Comparison of ENCODE assay signal across 28 mouse cellular contexts in the genomic region with DNA sequence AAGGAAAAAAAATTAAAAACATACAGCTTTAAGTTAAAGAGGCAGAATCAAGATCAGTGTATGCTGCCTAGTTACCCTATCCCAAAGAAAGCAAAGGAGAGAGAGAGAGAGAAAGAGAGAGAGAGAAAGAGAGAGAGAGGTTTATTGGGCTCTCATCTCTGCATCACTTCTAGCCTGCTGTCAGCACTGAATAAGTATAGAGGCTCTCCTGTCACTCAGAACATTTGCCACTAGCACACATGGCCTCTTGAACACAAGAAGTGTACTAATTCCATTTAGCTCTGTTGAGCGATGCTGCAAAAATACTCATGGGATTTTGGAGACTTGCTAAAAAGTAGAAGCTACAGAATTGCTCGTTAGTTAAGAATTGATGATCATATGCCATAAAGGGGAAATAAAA. TPM values are rescaled to one million over a fixed set of nuclear protein-coding genes. Genes with fewer than 3 reads are reported as not detected.
A peak's percentile ranks its signal among the peaks of the same experiment; 100 is the strongest.
DNase-seq lines count a peak whose midpoint lies in the region; ATAC-seq and TF ChIP-seq lines count a peak whose summit lies in the region.
"Had no signal": no experiment of that assay in that cellular context is flagged by ENCODE, and none has a peak within 500 bp of the region (broad histone marks: within the 10 kb centered on the region; RNA-seq: fewer than 3 reads in every experiment).

No protein-coding gene starts in this region.

- no peak for TF ChIP-seq CTCF in heart, postnatal 0 days (IDR thresholded peaks at IDR 0.05; ENCODE audit: low read depth)

- 48% methylated on average over 2 of the region's 2 CpGs for WGBS in heart, embryonic 12.5 days
- 37% methylated on average over 2 of the region's 2 CpGs for WGBS in heart, postnatal 0 days
- WGBS in heart, embryonic 10.5 days = 49% methylated on average over 2 of the region's 2 CpGs
- WGBS in embryonic facial prominence, embryonic 12.5 days = 62% methylated on average over 2 of the region's 2 CpGs

- no peaks in the 10 kb centered on the region for H3K36me3 ChIP-seq in heart, embryonic 12.5 days
- no peaks in the 10 kb centered on the region for H3K36me3 ChIP-seq in heart, postnatal 0 days (replicated peaks; ENCODE audit: control insufficient read depth, insufficient read depth, low read length)
- no peaks in the 10 kb centered on the region for H3K36me3 ChIP-seq in heart, embryonic 10.5 days
- H3K36me3 ChIP-seq in embryonic facial prominence, embryonic 12.5 days = no peaks in the 10 kb centered on the region
- H3K36me3 ChIP-seq: forebrain, embryonic 10.5 days; hindbrain, embryonic 12.5 days; liver, embryonic 12.5 days; midbrain, embryonic 12.5 days; neural tube, embryonic 13.5 days; stomach, embryonic 15.5 days had no signal

- H3K9me3 ChIP-seq in heart, embryonic 12.5 days (replicated peaks) = peaks cover 8% of the 10 kb centered on the region
- peaks cover 9% of the 10 kb centered on the region; the same call in 1 of the 2 replicates for H3K9me3 ChIP-seq in heart, postnatal 0 days (replicated peaks; ENCODE audit: control insufficient read depth, low read length)
- H3K9me3 ChIP-seq in heart, embryonic 10.5 days = 0 out of 2 replicates have a peak, but pooled peaks cover 5% of the 10 kb centered on the region
- H3K9me3 ChIP-seq in embryonic facial prominence, embryonic 12.5 days = peaks cover 4% of the 10 kb centered on the region; the same call in 1 of the 2 replicates
- H3K9me3 ChIP-seq: hindbrain, embryonic 12.5 days; stomach, embryonic 15.5 days had no signal

- ATAC-seq in heart, embryonic 12.5 days (ENCODE audit: insufficient number of reproducible peaks, low FRiP score) = no peak
- peak; percentile 32; the same call in 1 of the 2 replicates for ATAC-seq in heart, postnatal 0 days (ENCODE audit: insufficient read depth, low read depth)
- ATAC-seq in embryonic facial prominence, embryonic 12.5 days (ENCODE audit: insufficient number of reproducible peaks, insufficient read depth, low FRiP score, low TSS enrichment) = no peak
- no peak for ATAC-seq in erythroblast, adult 5-6 weeks (replicated peaks; ENCODE audit: low FRiP score, poor library complexity, severe bottlenecking)
- ATAC-seq: activated CD4-positive, CD25-positive, alpha-beta regulatory T cell, adult 4 months; intestine, embryonic 16.5 days; liver, embryonic 12.5 days; liver, postnatal 0 days had no signal

- TF ChIP-seq EP300 in heart, postnatal 0 days (IDR thresholded peaks at IDR 0.05; ENCODE audit: low read depth) = no peak

- no peaks in the 10 kb centered on the region for H3K27me3 ChIP-seq in heart, embryonic 12.5 days (replicated peaks)
- H3K27me3 ChIP-seq in heart, postnatal 0 days (ENCODE audit: control insufficient read depth, insufficient read depth, low read length) = no peaks in the 10 kb centered on the region
- H3K27me3 ChIP-seq in heart, embryonic 10.5 days (ENCODE audit: insufficient read depth, poor library complexity, severe bottlenecking) = no peaks in the 10 kb centered on the region
- H3K27me3 ChIP-seq in embryonic facial prominence, embryonic 12.5 days = no peaks in the 10 kb centered on the region
- H3K27me3 ChIP-seq: hindbrain, embryonic 12.5 days; liver, embryonic 12.5 days; neural tube, embryonic 13.5 days; stomach, embryonic 15.5 days had no signal

- no peak for DNase-seq in heart, postnatal 4 days
- peak; percentile 61 for DNase-seq in heart, postnatal 0 days (ENCODE audit: low spot score)
- DNase-seq in heart, embryonic 10.5 days (ENCODE audit: low spot score) = no peak
- DNase-seq: adrenal gland, adult 2 months; adrenal gland, postnatal 36 days; B cell, adult 2 months; gastrocnemius, postnatal 25 days; heart, postnatal 14 days; kidney, adult 8-10 months; kidney, postnatal 4 days; left cerebral cortex, postnatal 4 days; liver, postnatal 0 days; lung, postnatal 4 days; right cerebral cortex, postnatal 25 days had no signal

- H3K4me2 ChIP-seq in heart, embryonic 12.5 days = no peak overlapping the region
- H3K4me2 ChIP-seq in heart, postnatal 0 days (ENCODE audit: low read depth, low read length) = no peak overlapping the region
- H3K4me2 ChIP-seq in embryonic facial prominence, embryonic 12.5 days (replicated peaks) = no peak overlapping the region
- H3K4me2 ChIP-seq: hindbrain, embryonic 12.5 days; liver, embryonic 12.5 days; midbrain, embryonic 12.5 days; neural tube, embryonic 13.5 days; stomach, embryonic 15.5 days had no signal

- H3K4me1 ChIP-seq in heart, embryonic 12.5 days (replicated peaks) = peaks cover 29% of the 10 kb centered on the region
- peaks cover 23% of the 10 kb centered on the region for H3K4me1 ChIP-seq in heart, postnatal 0 days (ENCODE audit: control insufficient read depth, insufficient read depth)
- H3K4me1 ChIP-seq in heart, embryonic 10.5 days = peaks cover 32% of the 10 kb centered on the region
- H3K4me1 ChIP-seq in embryonic facial prominence, embryonic 12.5 days = peaks cover 19% of the 10 kb centered on the region
- H3K4me1 ChIP-seq: hindbrain, embryonic 12.5 days; liver, embryonic 12.5 days; megakaryocyte, embryonic 14.5 days; midbrain, embryonic 12.5 days; stomach, embryonic 15.5 days had no signal

- H3K27ac ChIP-seq in heart, embryonic 12.5 days (ENCODE audit: poor library complexity, severe bottlenecking) = 0 out of 2 replicates have a peak overlapping the region, but pooled peaks have one; percentile 21
- peak overlapping the region; percentile 83 for H3K27ac ChIP-seq in heart, postnatal 0 days (ENCODE audit: low read depth)
- no peak overlapping the region for H3K27ac ChIP-seq in heart, embryonic 10.5 days
- H3K27ac ChIP-seq in embryonic facial prominence, embryonic 12.5 days = peak overlapping the region; percentile 65; the same call in 1 of the 2 replicates
- H3K27ac ChIP-seq: forebrain, embryonic 10.5 days; kidney, postnatal 0 days; liver, embryonic 12.5 days; midbrain, embryonic 12.5 days; neural tube, embryonic 13.5 days; stomach, embryonic 15.5 days had no signal

- no peak overlapping the region for H3K9ac ChIP-seq in heart, embryonic 12.5 days
- no peak overlapping the region for H3K9ac ChIP-seq in heart, postnatal 0 days (replicated peaks; ENCODE audit: low read depth, low read length)
- no peak overlapping the region for H3K9ac ChIP-seq in embryonic facial prominence, embryonic 12.5 days
- H3K9ac ChIP-seq: hindbrain, embryonic 12.5 days; liver, embryonic 12.5 days; liver, postnatal 0 days; midbrain, embryonic 12.5 days; neural tube, embryonic 13.5 days; stomach, embryonic 15.5 days had no signal

- H3K4me3 ChIP-seq in heart, embryonic 12.5 days = no peak overlapping the region
- H3K4me3 ChIP-seq in heart, postnatal 0 days (ENCODE audit: low read depth, low read length) = no peak overlapping the region
- H3K4me3 ChIP-seq in heart, embryonic 10.5 days = no peak overlapping the region
- H3K4me3 ChIP-seq in embryonic facial prominence, embryonic 12.5 days = no peak overlapping the region
- H3K4me3 ChIP-seq: forebrain, embryonic 10.5 days; hindbrain, embryonic 12.5 days; liver, embryonic 12.5 days; megakaryocyte, embryonic 14.5 days; midbrain, embryonic 12.5 days; neural tube, embryonic 13.5 days; stomach, embryonic 15.5 days had no signal

RNA-seq across cellular contexts. Expression of a gene that starts 55.0 kb away (rescaled TPM):
- polyA plus RNA-seq in heart, embryonic 12.5 days (2016; fragmentation: Nextera tagmentation; extraction: Ambion mirVana) = 0.10 TPM in 1 of 2 replicates, not detected in the other
- total RNA-seq in heart, postnatal 4 days (2021) = not detected
- total RNA-seq in heart, postnatal 0 days (2014; rRNA removed; ENCODE audit: low replicate concordance) = not detected in 2 replicates
- polyA plus RNA-seq in heart, postnatal 0 days (2015; fragmentation: Nextera tagmentation; extraction: Ambion mirVana) = not detected in 2 replicates
- polyA plus RNA-seq in heart, embryonic 10.5 days (2016; fragmentation: Nextera tagmentation; extraction: Ambion mirVana) = 0.05 and 0.15 TPM in 2 replicates
- polyA plus RNA-seq in embryonic facial prominence, embryonic 12.5 days (2016; fragmentation: Nextera tagmentation; extraction: Ambion mirVana) = 1.2 and 1.3 TPM in 2 replicates
- total RNA-seq in erythroblast, adult 5-6 weeks (2015; ENCODE audit: low replicate concordance) = not detected in 2 replicates
- not detected in 2 replicates for total RNA-seq in erythroblast, adult 5-6 weeks (2017; ENCODE audit: low replicate concordance)
- total RNA-seq: gastrocnemius, postnatal 25 days; heart, postnatal 14 days had no signal
- polyA plus RNA-seq: activated CD4-positive, CD25-positive, alpha-beta regulatory T cell, adult 4 months; liver, embryonic 12.5 days; liver, postnatal 0 days had no signal

RNA-seq across cellular contexts. Expression of a gene that starts 56.2 kb away (rescaled TPM):
- polyA plus RNA-seq in heart, embryonic 12.5 days (2016; fragmentation: Nextera tagmentation; extraction: Ambion mirVana) = not detected in 2 replicates
- total RNA-seq in heart, postnatal 4 days (2021) = not detected
- 0.70 TPM in 1 of 2 replicates, not detected in the other for total RNA-seq in heart, postnatal 0 days (2014; rRNA removed; ENCODE audit: low replicate concordance)
- 0.75 TPM in 1 of 2 replicates, not detected in the other for polyA plus RNA-seq in heart, postnatal 0 days (2015; fragmentation: Nextera tagmentation; extraction: Ambion mirVana)
- 0.22 TPM in 1 of 2 replicates, not detected in the other for polyA plus RNA-seq in heart, embryonic 10.5 days (2016; fragmentation: Nextera tagmentation; extraction: Ambion mirVana)
- 0.57 and 0.65 TPM in 2 replicates for polyA plus RNA-seq in embryonic facial prominence, embryonic 12.5 days (2016; fragmentation: Nextera tagmentation; extraction: Ambion mirVana)
- not detected in 2 replicates for total RNA-seq in erythroblast, adult 5-6 weeks (2015; ENCODE audit: low replicate concordance)
- total RNA-seq in erythroblast, adult 5-6 weeks (2017; ENCODE audit: low replicate concordance) = not detected in 2 replicates
- total RNA-seq: heart, postnatal 14 days; left cerebral cortex, postnatal 4 days had no signal
- polyA plus RNA-seq: activated CD4-positive, CD25-positive, alpha-beta regulatory T cell, adult 4 months; hindbrain, embryonic 12.5 days; intestine, embryonic 16.5 days; liver, embryonic 12.5 days; liver, postnatal 0 days; lung, embryonic 16.5 days; midbrain, embryonic 12.5 days; neural tube, embryonic 13.5 days had no signal
